Mouse (Mus musculus) gastrocnemius, postnatal 25 days (tissue): ENCODE measurements around the gene Gm10643. TPM values are rescaled to one million over a fixed set of nuclear protein-coding genes. Genes with fewer than 3 reads are reported as not detected.

ENCODE experiments used
- DNase-seq: peaks from one replicate; pipeline ENCODE4 v3.0.0; 2022
- microRNA-seq, 2 experiments: library from miRNA; unstranded; fragments of <30 nt; microRNA quantifications; one replicate each; pipeline ENCODE4 v1.2.0; 2021; ENCODE audit warnings: borderline replicate concordance in 2 of 2
- total RNA-seq, 2 experiments: library from RNA; stranded (reverse); gene quantifications; 1 replicate in 1 of 2; 2 replicates in 1 of 2; pipeline ENCODE4 v1.2.3; 2021

Gm10643 gene
- total RNA-seq, 2 experiments from 2014 or later: 1.3 to 1.6 TPM

GRCm38 (mm10) chr8:84042066-84042947, 22.6 kb downstream of the Gm10643 start, which contains the start of gene Il27ra:
Il27ra (minus strand) TSS chr8:84042589.
- peak; percentile 57 for DNase-seq

GRCm38 (mm10) chr8:84039050-84039449, 25.9 kb downstream of the Gm10643 start:
- DNase-seq: peak; percentile 39

- DNase-seq: no peak
Measured at GRCm38 (mm10) chr8:84038015-84038414, 26.9 kb downstream of the Gm10643 start.

- no peak for DNase-seq
Measured at GRCm38 (mm10) chr8:84032777-84033176, 32.2 kb downstream of the Gm10643 start.

- no peak for DNase-seq
Measured at GRCm38 (mm10) chr8:84029272-84029671, 35.7 kb downstream of the Gm10643 start.

GRCm38 (mm10) chr8:84027449-84027848, 37.5 kb downstream of the Gm10643 start:
- no peak for DNase-seq

- peak; percentile 62 for DNase-seq
Measured at GRCm38 (mm10) chr8:84025863-84026262, 39.1 kb downstream of the Gm10643 start.

GRCm38 (mm10) chr8:84024171-84024570, 40.8 kb downstream of the Gm10643 start:
- no peak for DNase-seq

GRCm38 (mm10) chr8:84023631-84024030, 41.3 kb downstream of the Gm10643 start:
- no peak for DNase-seq

GRCm38 (mm10) chr8:84023085-84023484, 41.9 kb downstream of the Gm10643 start:
- peak; percentile 76 for DNase-seq

GRCm38 (mm10) chr8:84021569-84021968, 43.4 kb downstream of the Gm10643 start:
- DNase-seq: no peak

GRCm38 (mm10) chr8:84021096-84021495, 43.8 kb downstream of the Gm10643 start, which contains the start of gene Palm3:
Palm3 (plus strand) TSS chr8:84021471.
- DNase-seq: no peak

- no peak for DNase-seq
Measured at GRCm38 (mm10) chr8:84019738-84020137, 45.2 kb downstream of the Gm10643 start.

- DNase-seq: no peak
Measured at GRCm38 (mm10) chr8:84015833-84016232, 49.1 kb downstream of the Gm10643 start.

Small RNAs within 50 kb of the gene (microRNA-seq; reads per million reads assigned to microRNA genes)
- gene Mir709: 0 reads per million in 2 experiments

Other genes starting within 250 kb of the Gm10643 start
- 10 to 100 TPM; 23.7 to 26.0 TPM for gene Adgrl1, start 165.0 kb downstream of the Gm10643 start, total RNA-seq
- under 1 TPM; 0.24 to 0.26 TPM for gene Gm10644, start 109.9 kb downstream of the Gm10643 start, total RNA-seq
- under 1 TPM; 0.54 to 0.96 TPM for gene Asf1b, start 109.6 kb downstream of the Gm10643 start, total RNA-seq
- gene Prkaca, start 92.1 kb downstream of the Gm10643 start, total RNA-seq: 100 to 1,000 TPM; 163 to 177 TPM
- 10 to 100 TPM; 15.6 to 16.7 TPM for gene Samd1, start 67.5 kb downstream of the Gm10643 start, total RNA-seq
- gene 1700067K01Rik, start 63.6 kb downstream of the Gm10643 start, total RNA-seq: under 1 TPM; 0.33 to 0.35 TPM
- 1 to 10 TPM; 3.3 to 5.9 TPM for gene 2210011C24Rik, start 53.0 kb downstream of the Gm10643 start, total RNA-seq
- gene Palm3, start 43.7 kb downstream of the Gm10643 start, total RNA-seq: under 1 TPM; 0.26 to 0.32 TPM
- 1 to 10 TPM in 1 of 2 experiments, under 1 TPM in 1; 0.69 to 1.2 TPM for gene Il27ra, start 22.5 kb downstream of the Gm10643 start, total RNA-seq
- gene Rln3, start 20.1 kb downstream of the Gm10643 start, total RNA-seq: not detected
- gene Rfx1, start 1.7 kb upstream of the Gm10643 start, total RNA-seq: 1 to 10 TPM; 3.6 to 4.4 TPM
- gene Dcaf15, start 39.6 kb upstream of the Gm10643 start, total RNA-seq: 1 to 10 TPM; 3.9 to 5.3 TPM
- gene Podnl1, start 60.9 kb upstream of the Gm10643 start, total RNA-seq: not detected
- 10 to 100 TPM; 13.7 to 13.8 TPM for gene Cc2d1a, start 82.8 kb upstream of the Gm10643 start, total RNA-seq
- gene 4930432K21Rik, start 82.9 kb upstream of the Gm10643 start, total RNA-seq: not detected
- gene Nanos3, start 120.1 kb upstream of the Gm10643 start, total RNA-seq: not detected
- 1 to 10 TPM; 6.2 to 6.3 TPM for gene Zswim4, start 171.9 kb upstream of the Gm10643 start, total RNA-seq
- 100 to 1,000 TPM; 174 to 185 TPM for gene D8Ertd738e, start 184.6 kb upstream of the Gm10643 start, total RNA-seq
- 10 to 100 TPM; 10.1 to 16.5 TPM for gene Mri1, start 192.2 kb upstream of the Gm10643 start, total RNA-seq
- 1 to 10 TPM; 6.8 to 7.7 TPM for gene Ccdc130, start 205.2 kb upstream of the Gm10643 start, total RNA-seq